Mouse (Mus musculus) G1E (cell line): ENCODE data around the gene Sec61a2. TPM values are rescaled to one million over a fixed set of nuclear protein-coding genes. Genes with fewer than 3 reads are reported as not detected.
A peak's percentile ranks its signal among the peaks of the same experiment; 100 is the strongest.

Experiments
- ATAC-seq: 2 replicates; pipeline ENCODE4 v1.8.0; 2016; ENCODE audit warnings: mild to moderate bottlenecking; ENCODE audit not compliant: insufficient number of reproducible peaks, poor library complexity, low FRiP score, severe bottlenecking; ENCODE audit errors: extremely low read depth
- DNase-seq: peaks from one replicate; pipeline ENCODE4 v3.0.0; 2012; ENCODE audit warnings: low spot score
- H3K27me3 ChIP-seq: 2 replicates; pipeline ENCODE4 v1.6.1; 2012; ENCODE audit warnings: mild to moderate bottlenecking, low read length, inconsistent platforms; ENCODE audit not compliant: insufficient read depth
- H3K36me3 ChIP-seq: replicated peaks from 2 replicates; pipeline ENCODE3; 2012; ENCODE audit warnings: mild to moderate bottlenecking, inconsistent platforms
- H3K4me1 ChIP-seq: 2 replicates; pipeline ENCODE4 v1.6.1; 2012; ENCODE audit warnings: low read depth, low read length, inconsistent platforms, mixed read lengths; ENCODE audit not compliant: insufficient read depth
- H3K4me3 ChIP-seq: 2 replicates; pipeline ENCODE4 v1.5.1; 2012; ENCODE audit warnings: low read depth, mild to moderate bottlenecking, inconsistent platforms, low read length, moderate library complexity, mixed read lengths
- H3K9me3 ChIP-seq: replicated peaks from 2 replicates; pipeline ENCODE4 v1.6.1; 2012; ENCODE audit warnings: inconsistent platforms
- CTCF ChIP-seq: IDR thresholded peaks from 2 replicates; pipeline ENCODE4 v1.5.1; 2012; ENCODE audit warnings: low read depth, low read length, inconsistent platforms, mixed read lengths
- GATA1 ChIP-seq: IDR thresholded peaks from 2 replicates; pipeline ENCODE4 v1.6.1; 2012; ENCODE audit warnings: borderline replicate concordance, low read length, inconsistent platforms, mixed read lengths
- GATA2 ChIP-seq: IDR thresholded peaks from 2 replicates; pipeline ENCODE4 v1.6.1; 2012; ENCODE audit warnings: low read depth, low read length, inconsistent platforms, borderline replicate concordance
- POLR2AphosphoS5 ChIP-seq: IDR thresholded peaks from 2 replicates; pipeline ENCODE4 v1.6.1; 2012; ENCODE audit warnings: low read depth, low read length, inconsistent platforms; ENCODE audit not compliant: insufficient replicate concordance
- TAL1 ChIP-seq: conservative IDR thresholded peaks from 2 replicates; pipeline ENCODE4 v1.6.1; 2012; ENCODE audit warnings: low read depth, low read length, inconsistent platforms, mixed read lengths
- polyA plus RNA-seq: library from polyadenylated mRNA; stranded (reverse); fragments of >175 nt; gene quantifications from 2 replicates; pipeline ENCODE4 v1.2.3, GENCODE M21; 2012
- total RNA-seq, 2 experiments: library from RNA; stranded (forward) in 1 of 2; stranded (reverse) in 1 of 2; fragments of 200-1000 nt in 1 of 2; fragments of >200 nt in 1 of 2; fragmentation: Nextera tagmentation in 1 of 2; gene quantifications; 2 replicates each; pipeline ENCODE4 v1.2.3; 2014 to 2017

Gene Sec61a2
- total and polyA plus RNA-seq, 3 experiments = 2.9 to 116 (median 46.5) TPM

GRCm38 (mm10) chr2:5894296-5894695 is 936 bp downstream of the Sec61a2 start:
- H3K4me1 ChIP-seq = peaks cover 17% of the 10 kb centered on the region
- peaks cover 29% of the 10 kb centered on the region for H3K36me3 ChIP-seq
- ATAC-seq = no peak
- DNase-seq = no peak
- H3K27me3 ChIP-seq = peaks cover 9% of the 10 kb centered on the region
- H3K9me3 ChIP-seq = no peaks in the 10 kb centered on the region
- H3K4me3 ChIP-seq = peak overlapping the region; percentile 94
- no peak for TF ChIP-seq GATA1
- TF ChIP-seq TAL1 = no peak
- no peak for TF ChIP-seq CTCF
- TF ChIP-seq GATA2 = no peak
- no peak for TF ChIP-seq POLR2AphosphoS5

- Histone ChIP-seq H3K9me3 (no peaks in the 10 kb centered on the region), H3K4me3 (no peak overlapping the region), H3K4me1 (peaks cover 22% of the 10 kb centered on the region), H3K36me3 (peaks cover 73% of the 10 kb centered on the region), H3K27me3 (no peaks in the 10 kb centered on the region)
- no peak for ATAC-seq
- DNase-seq = no peak
- no peak for TF ChIP-seq POLR2AphosphoS5
- no peak for TF ChIP-seq TAL1
- no peak for TF ChIP-seq GATA1
- no peak for TF ChIP-seq CTCF
- no peak for TF ChIP-seq GATA2
Observed at GRCm38 (mm10) chr2:5889412-5889811, 5.8 kb downstream of the Sec61a2 start.

- H3K4me3 ChIP-seq = no peak overlapping the region
- ATAC-seq = no peak
- H3K36me3 ChIP-seq = peaks cover 77% of the 10 kb centered on the region
- peaks cover 18% of the 10 kb centered on the region for H3K4me1 ChIP-seq
- TF ChIP-seq GATA1 = no peak
- no peak for DNase-seq
- H3K27me3 ChIP-seq = no peaks in the 10 kb centered on the region
- no peaks in the 10 kb centered on the region for H3K9me3 ChIP-seq
Observed at GRCm38 (mm10) chr2:5888865-5889264, 6.4 kb downstream of the Sec61a2 start.

GRCm38 (mm10) chr2:5877446-5877845 is 17.8 kb downstream of the Sec61a2 start:
- H3K36me3 ChIP-seq = peaks cover 89% of the 10 kb centered on the region
- H3K9me3 ChIP-seq = no peaks in the 10 kb centered on the region
- DNase-seq (no peak), ATAC-seq (no peak)
- H3K4me3 ChIP-seq = no peak overlapping the region
- TF ChIP-seq TAL1 = no peak
- no peak for TF ChIP-seq GATA1
- no peak for TF ChIP-seq GATA2
- no peak for TF ChIP-seq CTCF
- TF ChIP-seq POLR2AphosphoS5 = no peak
- H3K27me3 ChIP-seq = no peaks in the 10 kb centered on the region
- peaks cover 2% of the 10 kb centered on the region; the same call in 1 of the 2 replicates for H3K4me1 ChIP-seq

GRCm38 (mm10) chr2:5869746-5870145 is 25.5 kb downstream of the Sec61a2 start:
- Histone ChIP-seq H3K4me3 (no peak overlapping the region), H3K9me3 (no peaks in the 10 kb centered on the region), H3K4me1 (no peaks in the 10 kb centered on the region), H3K27me3 (no peaks in the 10 kb centered on the region), H3K36me3 (peaks cover 85% of the 10 kb centered on the region)
- ATAC-seq = no peak
- TF ChIP-seq GATA2 (no peak), GATA1 (no peak), TAL1 (no peak), CTCF (no peak), POLR2AphosphoS5 (no peak)
- DNase-seq = no peak

- H3K4me1 ChIP-seq = no peaks in the 10 kb centered on the region
- TF ChIP-seq TAL1 = no peak
- no peak for TF ChIP-seq GATA1
- TF ChIP-seq CTCF = no peak
- no peak for TF ChIP-seq POLR2AphosphoS5
- TF ChIP-seq GATA2 = no peak
- H3K9me3 ChIP-seq = no peaks in the 10 kb centered on the region
- H3K4me3 ChIP-seq = no peak overlapping the region
- ATAC-seq (no peak), DNase-seq (no peak)
- H3K27me3 ChIP-seq = no peaks in the 10 kb centered on the region
- H3K36me3 ChIP-seq = peaks cover 85% of the 10 kb centered on the region
Observed at GRCm38 (mm10) chr2:5867681-5868080, 27.6 kb downstream of the Sec61a2 start.

GRCm38 (mm10) chr2:5862834-5863233 is 32.4 kb downstream of the Sec61a2 start, which contains the start of gene Gm13199:
Gene Gm13199 (minus strand): TSS chr2:5862934.
- ATAC-seq (no peak), DNase-seq (no peak)
- no peak for TF ChIP-seq GATA1
- TF ChIP-seq POLR2AphosphoS5 = no peak
- TF ChIP-seq TAL1 = no peak
- TF ChIP-seq CTCF = no peak
- no peak for TF ChIP-seq GATA2
- H3K36me3 ChIP-seq = peaks cover 93% of the 10 kb centered on the region
- H3K4me1 ChIP-seq = no peaks in the 10 kb centered on the region
- H3K27me3 ChIP-seq = no peaks in the 10 kb centered on the region
- no peak within 1 kb of the TSS for H3K4me3 ChIP-seq
- no peaks in the 10 kb centered on the region for H3K9me3 ChIP-seq
